Mouse (Mus musculus) gastrocnemius, postnatal 36 days (tissue): ENCODE measurements around the gene Slc29a1. TPM values are rescaled to one million over a fixed set of nuclear protein-coding genes. Genes with fewer than 3 reads are reported as not detected.
A peak's percentile ranks its signal among the peaks of the same experiment; 100 is the strongest.

Experiments used
- DNase-seq, 2 experiments: peaks; one replicate each; pipeline ENCODE4 v3.0.0; 2022
- intact Hi-C: fragments of 180-260 bp; cut with DNase I; formaldehyde crosslinking; loops from one replicate; pipeline ENCODE4 v1.15.1; 2025
- total RNA-seq, 2 experiments: library from RNA; stranded (reverse); gene quantifications; 2 replicates each; pipeline ENCODE4 v1.2.3; 2021

Slc29a1 gene
- total RNA-seq, 2 experiments from 2014 or later = 30.3 to 35.8 TPM

DNA sequence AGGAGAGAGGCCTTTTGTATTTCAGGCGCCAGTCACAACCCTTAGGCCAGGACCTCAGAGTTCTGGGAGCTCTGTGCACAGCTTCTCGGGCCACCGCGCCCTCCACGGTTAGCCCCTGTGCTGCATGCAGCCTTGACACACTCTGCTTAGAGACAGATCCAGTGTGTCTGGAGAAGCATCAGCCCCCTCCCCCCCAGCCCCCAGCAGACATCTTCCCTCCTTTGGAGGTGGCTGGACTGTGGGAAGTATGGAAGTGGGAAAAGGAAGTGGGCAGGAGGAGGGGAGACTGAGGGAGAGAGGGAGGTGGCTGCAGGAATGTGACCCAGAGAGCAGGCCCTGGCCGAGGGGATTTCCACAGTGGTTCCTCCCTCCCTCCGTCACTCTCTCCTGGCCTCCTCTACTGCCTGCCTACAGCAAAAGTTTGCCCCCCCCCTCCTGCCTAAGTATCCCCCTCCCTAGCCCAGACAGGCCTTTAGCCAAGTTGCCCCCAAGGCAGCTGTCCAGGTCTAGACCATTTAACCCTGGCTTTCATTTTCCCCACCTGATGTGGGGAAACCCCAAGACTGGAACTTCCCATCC, 42.1 kb downstream of the Slc29a1 start:
- no peak for DNase-seq
- intact Hi-C loops = no loop called here

DNA sequence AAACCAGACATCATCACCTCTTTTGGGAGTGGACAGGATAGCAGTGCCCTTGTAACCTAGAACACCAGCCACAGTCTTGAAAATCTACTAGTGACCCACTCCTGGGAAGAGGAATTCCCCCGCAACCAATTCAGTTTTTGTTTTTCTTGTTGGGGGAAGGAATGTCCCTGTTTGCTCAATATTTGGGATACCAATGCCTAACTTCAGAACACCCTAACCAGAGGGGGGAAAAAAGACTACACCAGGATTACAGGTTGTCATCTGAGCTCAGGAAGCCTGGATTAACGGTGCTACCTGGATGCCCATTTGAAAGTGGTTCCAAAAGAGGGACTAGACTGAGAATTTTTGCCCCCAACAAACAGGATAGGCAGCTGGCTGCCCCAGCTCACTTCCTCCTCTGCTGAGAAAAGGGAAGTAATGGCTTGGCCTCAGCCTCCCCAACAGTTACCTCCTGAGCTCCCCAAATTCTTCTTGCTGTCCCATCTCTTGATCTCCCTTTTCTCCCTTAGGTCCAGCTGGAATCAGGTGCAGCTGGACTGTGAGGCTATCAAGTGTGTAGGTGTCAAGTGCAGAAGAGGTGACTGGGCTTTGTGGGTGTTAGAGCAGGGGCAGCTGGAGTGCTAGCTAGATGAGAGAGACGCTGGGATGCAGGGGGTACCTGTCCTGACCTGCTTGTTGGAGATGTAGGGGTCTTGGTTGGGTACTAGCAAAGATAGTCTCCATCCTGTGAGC, 42.7 kb downstream of the Slc29a1 start:
- intact Hi-C loops = no loop called here
- no peak for DNase-seq

DNA sequence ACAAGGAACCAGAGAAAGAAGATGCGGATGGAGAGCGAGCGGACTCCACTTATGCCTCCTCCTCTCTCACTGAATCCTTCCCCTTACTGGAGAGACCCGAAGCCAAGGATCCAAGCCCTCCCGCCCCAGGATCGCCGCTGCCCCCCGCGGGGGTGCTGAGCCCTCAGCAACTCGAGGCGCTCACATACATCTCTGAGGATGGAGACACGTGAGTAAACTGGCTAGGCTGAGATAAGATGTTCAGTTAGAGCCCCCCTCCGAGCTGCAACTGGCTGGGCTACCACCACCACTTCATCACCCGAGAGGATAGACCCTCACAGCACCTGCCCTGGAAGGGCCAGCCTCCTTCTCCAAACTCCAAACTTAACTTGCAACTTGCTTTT, 43.3 kb downstream of the Slc29a1 start:
- intact Hi-C loops = no loop called here

DNA sequence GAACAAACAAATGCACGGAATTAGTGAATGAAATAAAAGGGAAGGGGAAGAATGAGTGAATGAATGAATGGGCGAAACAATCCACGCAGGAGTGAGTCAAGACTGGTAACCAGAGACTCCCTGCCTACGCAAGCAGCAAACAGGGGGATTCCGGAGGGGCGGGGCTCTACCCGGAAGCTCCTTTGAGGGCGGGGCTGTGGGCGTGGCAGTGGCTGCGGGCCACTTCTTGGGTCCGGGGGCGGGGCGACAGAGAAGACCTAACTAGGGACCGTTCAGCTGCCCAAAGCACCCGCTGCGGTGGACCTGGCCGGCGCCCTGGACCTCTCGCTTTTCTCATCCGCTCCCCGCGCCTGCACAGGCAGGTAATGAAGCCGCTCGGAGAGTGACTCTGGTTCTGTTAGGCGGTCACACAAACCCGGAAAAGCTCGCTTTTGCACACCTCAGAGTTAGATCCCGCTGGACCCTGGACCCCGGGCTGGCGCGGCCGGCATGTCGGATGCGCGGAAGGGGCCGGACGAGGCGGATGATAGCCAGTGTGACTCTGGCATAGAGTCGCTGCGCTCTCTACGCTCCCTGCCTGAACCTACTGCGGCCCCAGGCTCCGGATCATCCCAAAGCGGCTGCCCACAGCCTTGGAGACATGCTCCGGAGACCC, 43.8 kb downstream of the Slc29a1 start, which contains the start of gene Nfkbie:
Gene Nfkbie (plus strand): TSS at position 252 of the 655 bp plus-strand sequence.
- peak; percentile 91 for DNase-seq
- intact Hi-C loops = no loop called here

More for the DNA sequence above, 43.3 kb downstream of the Slc29a1 start:
- DNase-seq = no peak

DNA sequence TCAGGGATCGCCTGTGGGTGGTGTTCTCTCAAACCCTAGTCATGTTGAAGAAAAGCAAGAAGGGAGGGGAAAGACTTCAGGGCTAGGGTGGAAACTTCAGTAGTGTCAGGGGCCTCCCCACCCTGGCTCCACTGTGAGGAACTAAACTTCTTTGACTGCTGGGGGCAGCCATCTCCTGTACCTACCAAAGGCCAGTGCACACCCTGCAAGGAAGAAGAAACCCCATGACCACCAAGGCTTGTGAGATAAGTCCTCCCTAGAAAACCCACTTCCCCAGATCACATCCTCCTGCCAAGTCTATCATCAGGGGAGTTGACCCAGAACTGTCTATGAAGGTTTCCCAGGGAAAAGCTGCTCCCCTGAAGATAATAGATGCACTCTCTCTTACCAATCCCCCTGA, 45.0 kb downstream of the Slc29a1 start:
- DNase-seq = no peak
- intact Hi-C loops = no loop called here

DNA sequence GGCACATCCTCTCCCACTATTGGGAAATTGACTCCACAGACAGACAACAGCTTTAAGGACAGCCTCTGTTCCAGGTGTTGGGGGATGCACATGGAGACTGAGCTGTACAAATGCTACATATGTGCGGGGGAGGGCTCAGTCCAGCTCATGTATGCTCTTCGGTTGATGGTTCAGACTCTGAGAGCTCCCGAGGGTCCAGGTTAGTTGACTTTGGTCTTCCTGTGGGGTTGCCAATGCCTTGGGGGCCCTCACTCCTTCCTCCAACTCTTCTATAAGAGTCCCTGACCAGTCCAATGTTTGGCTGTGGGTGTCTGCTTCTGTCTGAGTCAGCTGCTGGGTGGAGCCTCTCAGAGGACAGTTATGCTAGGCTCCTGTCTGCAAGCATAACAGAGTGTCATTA, 46.3 kb downstream of the Slc29a1 start:
- DNase-seq = no peak
- intact Hi-C loops = loop anchor here (2.0 kb wide), 1 partner anchor 36 kb away; no protein-coding TSS in a partner anchor

DNA sequence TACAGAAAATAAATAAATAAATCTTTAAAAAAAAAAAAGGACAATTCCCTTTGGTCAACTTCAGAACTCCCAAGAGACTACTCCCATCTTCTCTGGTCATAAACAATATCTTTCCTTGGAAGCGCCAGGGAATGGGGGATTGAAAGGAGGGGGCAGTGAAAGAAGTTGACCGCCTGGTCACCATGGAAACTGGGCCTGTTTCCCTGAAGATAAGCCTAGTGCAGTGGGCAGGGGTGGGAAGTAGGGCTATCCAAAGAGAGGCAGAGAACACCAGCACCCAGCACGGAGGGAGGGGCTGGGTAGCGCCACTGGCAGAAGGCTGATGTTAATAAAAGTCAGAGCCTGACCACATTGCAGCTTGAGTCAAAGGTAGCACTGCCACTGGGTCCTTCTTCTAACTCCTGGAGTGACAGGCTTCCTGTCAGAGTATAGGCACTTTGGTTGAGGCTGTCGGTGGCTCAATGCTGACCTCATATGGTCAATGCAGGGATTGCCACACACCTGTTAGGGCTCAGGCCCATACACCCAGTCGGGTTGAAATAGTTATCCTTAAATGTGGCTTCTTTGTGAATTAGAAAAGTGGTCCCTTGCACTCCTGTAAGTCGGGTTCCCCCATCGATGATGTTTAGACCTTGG, 47.5 kb downstream of the Slc29a1 start:
- intact Hi-C loops = loop anchor here (2.0 kb wide), 2 partner anchors 35 to 73 kb away; no protein-coding TSS in a partner anchor
- DNase-seq = peak; percentile 48 to 65

DNA sequence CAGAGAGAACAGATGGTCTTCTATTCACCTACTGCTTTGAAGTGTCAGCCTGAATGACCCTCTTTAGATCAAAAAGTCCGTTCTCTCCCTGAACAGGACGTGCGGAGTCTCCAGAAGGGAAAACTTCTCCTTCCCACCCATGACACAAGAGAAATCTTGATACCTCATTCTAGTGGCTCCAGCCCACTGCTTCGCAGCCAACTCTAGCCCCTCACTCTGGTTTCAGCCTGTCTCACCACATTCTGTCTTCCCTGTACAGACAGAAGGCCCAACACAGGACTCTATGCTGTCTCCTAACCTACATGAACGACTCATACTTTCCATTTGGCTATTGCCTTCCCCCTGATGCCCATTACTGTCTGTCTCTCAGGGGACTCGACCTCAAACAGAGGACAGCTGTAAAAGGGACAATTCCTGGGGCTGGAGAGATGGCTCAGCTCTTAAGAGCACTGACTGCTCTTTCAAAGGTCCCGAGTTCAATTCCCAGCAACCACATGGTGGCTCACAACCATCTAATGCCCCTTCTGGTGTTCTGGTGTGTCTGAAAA, 48.1 kb downstream of the Slc29a1 start:
- no peak for DNase-seq
- intact Hi-C loops = loop anchor here (2.0 kb wide), 1 partner anchor 73 kb away; no protein-coding TSS in a partner anchor

DNA sequence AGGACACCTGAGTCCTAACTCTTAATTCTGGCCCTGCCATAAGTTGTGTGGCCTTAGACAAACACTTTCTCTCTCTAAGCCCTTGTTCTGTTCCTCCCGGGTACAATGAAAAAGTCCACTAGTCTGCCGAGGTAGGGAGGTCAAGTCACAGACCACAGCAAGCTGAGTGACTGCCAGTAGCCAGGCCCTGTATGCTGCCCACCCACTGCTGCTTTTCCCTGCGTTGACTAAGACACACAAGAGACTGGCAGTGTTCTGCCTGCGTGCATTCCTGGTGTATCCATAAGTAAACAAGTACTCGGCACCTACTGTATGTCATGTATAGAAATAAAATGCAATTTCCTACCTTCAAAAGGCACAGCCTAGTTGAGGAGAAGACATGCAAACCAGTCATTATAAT, 49.2 kb downstream of the Slc29a1 start:
- no peak for DNase-seq
- intact Hi-C loops = loop anchor here (2.0 kb wide), 1 partner anchor 71 kb away; no protein-coding TSS in a partner anchor

DNA sequence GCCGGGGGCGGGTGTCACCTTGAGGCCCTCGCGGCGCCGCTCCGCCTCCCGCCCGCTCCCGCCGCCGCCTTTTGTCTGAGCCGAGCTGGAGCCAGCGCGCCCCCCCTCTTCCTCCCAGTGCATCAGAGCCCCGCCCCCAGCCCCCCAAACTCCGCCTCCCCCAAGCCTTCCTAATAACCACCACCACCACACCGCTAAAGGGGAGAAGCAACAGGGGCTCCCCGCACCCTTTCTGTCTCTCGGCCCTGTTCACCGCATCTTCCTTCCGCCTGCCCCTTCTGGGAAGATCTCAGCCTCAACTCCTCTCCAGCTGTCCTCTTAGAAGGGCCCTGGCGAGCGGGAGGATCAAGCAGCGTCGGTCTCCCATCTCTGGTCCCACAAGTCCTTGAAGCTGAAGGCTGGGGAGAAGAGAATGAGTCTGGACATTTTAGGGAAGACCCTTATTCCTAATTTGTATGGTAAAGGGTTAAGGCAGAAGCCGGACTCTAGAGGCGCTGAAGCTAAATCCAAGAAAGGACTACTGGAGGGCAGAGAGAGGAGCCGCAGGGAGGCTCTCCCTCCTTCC, 49.7 kb downstream of the Slc29a1 start, which contains the start of gene Tmem151b:
Gene Tmem151b (minus strand): TSS at position 61 of the 565 bp plus-strand sequence.
- DNase-seq = no peak
- intact Hi-C loops = loop anchor here (2.0 kb wide), 1 partner anchor 71 kb away; no protein-coding TSS in a partner anchor

DNA sequence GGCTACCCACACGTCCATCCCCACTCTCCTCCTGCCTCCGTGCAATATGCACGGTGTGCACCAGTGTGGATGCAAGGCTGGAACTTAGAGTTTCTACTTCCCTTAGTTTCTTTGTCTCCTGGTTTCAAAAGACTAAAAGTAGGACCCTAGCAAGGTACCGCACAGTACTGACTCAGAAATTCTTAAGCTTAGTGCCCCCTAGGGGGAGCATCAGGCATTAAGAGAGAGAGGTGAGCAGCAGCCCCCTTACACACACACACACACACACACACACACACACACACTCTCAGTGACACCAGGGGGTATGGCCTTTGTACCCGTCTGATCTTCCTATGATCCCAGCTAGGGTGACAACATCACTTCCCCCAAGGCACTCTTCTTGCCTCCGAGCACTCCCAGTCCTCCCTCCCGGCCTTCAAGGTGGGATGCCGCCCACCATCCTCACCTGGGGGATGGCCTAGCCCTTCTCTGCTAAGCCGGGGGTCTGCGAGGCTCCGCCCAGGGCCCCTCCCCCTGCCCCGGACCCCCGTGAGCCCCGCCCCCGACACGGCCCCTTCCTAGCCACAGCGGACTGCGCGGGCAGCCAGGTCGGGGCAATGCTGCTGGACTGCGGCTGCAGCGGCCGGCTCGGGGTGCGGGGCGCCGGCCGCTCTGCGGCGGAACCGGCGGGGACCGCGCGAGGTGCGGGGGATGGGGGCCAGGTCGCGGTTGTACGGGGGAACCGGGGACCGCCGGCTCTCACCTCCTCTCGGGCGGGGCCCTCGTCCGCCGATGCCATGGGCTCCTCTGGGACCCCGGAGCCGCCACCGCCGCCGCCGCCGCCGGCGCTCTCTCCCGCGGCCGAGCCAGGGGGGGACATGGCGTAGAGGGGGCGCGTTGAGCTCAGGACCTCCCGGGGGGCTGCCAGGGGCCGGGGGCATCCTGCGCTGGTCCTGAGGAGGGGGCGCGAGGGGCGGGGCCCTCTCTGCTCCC, 50.6 kb downstream of the Slc29a1 start:
- no peak for DNase-seq
- intact Hi-C loops = no loop called here

DNA sequence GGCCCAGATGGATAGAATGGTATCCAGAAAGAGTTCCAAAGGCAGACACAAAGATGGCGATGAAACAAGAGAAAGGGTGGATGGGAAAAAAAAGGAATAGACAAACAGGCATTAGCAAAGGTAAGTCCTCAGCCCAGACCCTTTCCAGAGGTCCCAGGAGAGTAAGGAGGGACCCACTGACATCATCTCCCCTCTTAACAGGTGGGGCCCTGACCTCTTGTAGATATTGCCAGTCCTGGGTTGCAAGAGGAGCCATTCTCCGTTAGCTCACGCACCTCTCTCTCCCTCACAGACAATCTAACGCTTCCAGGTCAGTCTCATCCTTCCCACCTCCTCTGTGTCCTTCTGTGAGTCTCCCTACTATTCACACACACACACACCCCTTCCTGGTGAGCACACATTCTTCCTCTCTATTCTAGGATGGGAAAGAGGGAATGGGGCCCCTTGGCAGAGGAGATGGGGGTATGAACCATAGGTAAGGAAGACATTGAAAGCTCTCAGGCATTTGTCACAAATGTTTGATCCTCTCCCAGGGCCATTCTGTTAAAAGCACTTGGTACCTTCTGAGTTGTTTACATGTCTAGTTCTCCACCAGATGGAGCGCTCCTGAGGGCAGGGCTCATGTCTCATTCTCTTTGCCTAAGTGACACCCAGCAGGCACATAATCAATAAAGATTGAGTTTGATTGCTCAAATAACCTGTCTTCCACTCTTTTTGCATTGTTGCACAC, 51.8 kb downstream of the Slc29a1 start:
- intact Hi-C loops = no loop called here
- no peak for DNase-seq

DNA sequence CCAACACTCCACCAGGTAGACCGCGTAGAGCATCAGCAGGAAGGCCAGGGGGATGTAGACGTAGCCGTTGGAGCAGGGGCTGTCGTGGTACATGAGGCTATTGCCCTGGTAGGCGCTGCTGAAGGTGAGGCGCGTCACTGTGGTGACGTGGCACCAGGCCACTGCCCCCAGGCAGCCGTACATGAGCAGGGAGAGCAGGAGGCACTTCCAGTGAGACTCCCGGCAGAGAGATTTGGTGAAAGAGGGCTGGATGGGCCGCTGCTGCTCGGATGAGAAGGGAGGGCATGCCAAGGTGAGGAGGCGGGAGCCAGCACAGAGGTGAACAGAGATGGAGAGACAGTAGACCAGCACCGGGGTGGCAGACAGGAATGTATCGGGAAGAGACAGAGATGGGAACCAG, 52.5 kb downstream of the Slc29a1 start:
- DNase-seq = no peak
- intact Hi-C loops = no loop called here

DNA sequence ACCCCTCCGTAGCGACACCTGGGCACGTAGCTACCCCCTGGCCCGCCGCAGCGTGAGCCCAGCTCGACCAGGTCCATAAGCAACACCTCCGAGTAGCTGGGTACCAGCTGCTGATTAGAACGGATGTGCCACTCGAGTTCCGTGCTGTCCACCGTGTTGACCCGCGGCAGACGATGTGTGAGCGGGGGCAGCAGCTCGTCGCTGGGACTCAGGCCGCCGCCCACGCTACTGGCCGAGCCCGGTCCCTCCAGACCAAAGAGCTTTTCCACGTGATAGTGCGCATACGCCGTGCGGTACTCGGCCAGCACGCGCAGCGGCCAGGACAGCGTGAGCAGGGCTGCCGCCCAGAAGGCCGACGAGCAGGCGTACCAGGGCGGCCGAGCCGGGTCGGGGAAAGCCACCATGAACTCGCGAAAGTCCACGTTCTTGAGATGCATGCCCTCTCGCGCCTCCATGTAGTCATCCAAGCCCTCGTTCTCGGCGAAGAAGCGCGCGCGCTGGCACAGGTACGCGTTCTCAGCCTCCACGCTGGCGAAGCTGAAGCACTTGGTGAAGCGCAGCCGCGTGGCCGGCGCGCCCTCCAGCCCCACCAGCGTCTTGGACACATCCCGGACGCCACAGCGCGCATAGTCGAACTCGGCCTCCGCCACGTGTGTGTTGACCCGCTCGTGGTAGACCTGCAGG, 54.0 kb downstream of the Slc29a1 start:
- intact Hi-C loops = no loop called here
- DNase-seq = no peak

DNA sequence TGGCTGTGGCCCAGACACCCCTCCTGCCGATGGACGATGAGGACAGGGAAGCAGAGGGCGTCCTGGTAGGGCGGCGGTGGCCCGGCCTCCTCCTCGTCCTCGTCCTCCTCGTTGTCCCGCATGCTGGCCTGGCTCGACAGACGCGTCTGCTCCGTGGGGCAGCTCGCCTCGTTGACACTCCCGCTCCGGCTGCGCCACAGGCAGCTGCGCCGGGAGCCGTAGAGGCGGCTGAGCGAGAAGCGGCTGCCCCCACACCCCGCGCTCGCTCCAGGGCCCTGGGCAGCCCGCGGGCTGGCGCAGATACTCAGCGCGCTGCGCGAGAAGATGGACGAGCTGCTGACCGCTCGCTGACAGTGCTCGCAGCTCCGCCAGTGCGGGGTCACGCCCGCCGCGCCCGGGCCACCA, 54.5 kb downstream of the Slc29a1 start:
- intact Hi-C loops = no loop called here

DNA sequence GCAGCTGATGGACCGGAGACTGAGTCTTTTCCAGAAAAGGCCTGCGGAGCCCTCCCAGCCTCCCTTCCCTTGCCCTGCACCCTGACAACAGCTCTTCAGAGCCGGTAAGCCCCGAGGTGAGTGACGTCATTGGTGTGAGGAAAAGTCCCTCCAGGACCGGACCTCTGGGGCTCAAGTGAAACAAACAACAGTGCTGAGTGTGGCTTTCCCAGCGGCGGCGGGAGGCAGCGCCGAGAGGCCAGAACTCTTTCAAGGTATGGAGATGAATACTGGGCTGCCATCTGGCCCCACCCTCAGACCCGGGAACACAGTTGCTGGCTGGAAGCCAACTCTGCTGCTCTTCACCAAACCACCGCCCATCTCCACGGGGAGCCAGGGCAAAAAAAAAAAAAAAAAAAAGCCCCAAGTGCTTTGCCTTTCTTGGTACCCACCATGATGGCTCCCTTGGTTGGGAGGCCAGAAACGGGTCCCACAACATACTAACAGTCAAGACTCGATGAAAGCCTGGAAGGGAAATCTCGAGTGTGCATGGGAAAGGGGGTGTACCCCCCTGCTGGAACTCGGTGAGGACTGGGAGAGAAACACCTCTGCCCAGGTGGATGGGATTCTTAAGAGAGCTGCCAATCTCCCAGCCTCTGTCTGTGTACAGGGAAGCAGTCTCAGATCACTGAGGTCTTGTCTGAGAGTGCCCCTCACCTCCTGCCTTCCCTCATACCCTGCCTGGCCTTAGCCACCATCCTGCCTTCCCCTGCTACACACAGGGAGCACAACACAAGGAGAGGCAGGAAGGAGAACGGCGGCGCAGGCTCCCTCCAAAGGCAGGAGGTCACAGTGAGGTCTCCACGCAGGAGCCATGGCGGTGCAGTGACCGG, 55.2 kb downstream of the Slc29a1 start:
- intact Hi-C loops = no loop called here
- no peak for DNase-seq

More for the DNA sequence above, 54.5 kb downstream of the Slc29a1 start:
- no peak for DNase-seq

DNA sequence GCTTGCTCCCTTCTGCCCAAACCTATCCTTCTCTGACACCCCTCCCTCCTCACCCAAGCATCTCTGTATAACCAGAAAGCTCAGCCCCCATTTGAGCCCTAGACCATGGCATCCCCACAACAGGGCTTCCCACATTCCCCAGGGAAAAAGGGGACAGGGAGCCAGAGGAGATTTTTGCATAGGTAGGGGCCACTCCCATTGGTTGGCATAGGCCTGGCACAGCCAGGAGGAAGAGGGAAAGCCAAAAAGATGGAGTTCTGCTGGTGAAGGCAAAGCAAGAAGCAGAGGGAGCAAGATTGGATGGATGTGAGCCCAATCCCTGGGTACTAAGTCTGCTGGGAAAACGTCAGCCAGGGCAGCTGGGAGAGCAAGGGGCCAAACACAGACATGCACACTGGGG, 56.3 kb downstream of the Slc29a1 start:
- intact Hi-C loops = no loop called here
- no peak for DNase-seq
